Mouse (Mus musculus): ENCODE measurements around the gene Lrrtm3.

The Lrrtm3 gene

GRCm38 (mm10) chr10:64089680-64090460, at the start of gene Lrrtm3:
Gene Lrrtm3 (minus strand): TSS chr10:64090277.
- no peak for DNase-seq (ENCODE audit: low read depth, low spot score)

- no peak for DNase-seq (ENCODE audit: low read depth, low spot score)
Measured at GRCm38 (mm10) chr10:64135481-64135880, 45.4 kb upstream of the Lrrtm3 start.

- DNase-seq (ENCODE audit: low read depth, low spot score), result no peak
Measured at GRCm38 (mm10) chr10:64133461-64133860, 43.4 kb upstream of the Lrrtm3 start.

GRCm38 (mm10) chr10:64130397-64131150, 40.5 kb upstream of the Lrrtm3 start:
- no peak for DNase-seq (ENCODE audit: low read depth, low spot score)

- no peak for DNase-seq (ENCODE audit: low read depth, low spot score)
Measured at GRCm38 (mm10) chr10:64118833-64119232, 28.8 kb upstream of the Lrrtm3 start.

GRCm38 (mm10) chr10:64115246-64115645, 25.2 kb upstream of the Lrrtm3 start:
- no peak for DNase-seq (ENCODE audit: low read depth, low spot score)

GRCm38 (mm10) chr10:64096532-64096931, 6.5 kb upstream of the Lrrtm3 start:
- no peak for DNase-seq (ENCODE audit: low read depth, low spot score)

GRCm38 (mm10) chr10:64088774-64089460, 1.2 kb downstream of the Lrrtm3 start:
- no peak for DNase-seq (ENCODE audit: low read depth, low spot score)

GRCm38 (mm10) chr10:64087936-64088773, 1.9 kb downstream of the Lrrtm3 start:
- DNase-seq (ENCODE audit: low read depth, low spot score), result no peak

- no peak for DNase-seq (ENCODE audit: low read depth, low spot score)
Measured at GRCm38 (mm10) chr10:64087521-64087920, 2.6 kb downstream of the Lrrtm3 start.

GRCm38 (mm10) chr10:64086567-64087391, 3.3 kb downstream of the Lrrtm3 start:
- no peak for DNase-seq (ENCODE audit: low read depth, low spot score)

GRCm38 (mm10) chr10:64086183-64086566, 3.9 kb downstream of the Lrrtm3 start:
- DNase-seq (ENCODE audit: low read depth, low spot score), result no peak

- DNase-seq (ENCODE audit: low read depth, low spot score), result no peak
Measured at GRCm38 (mm10) chr10:64084465-64084864, 5.6 kb downstream of the Lrrtm3 start.

- no peak for DNase-seq (ENCODE audit: low read depth, low spot score)
Measured at GRCm38 (mm10) chr10:64083813-64084212, 6.3 kb downstream of the Lrrtm3 start.

- no peak for DNase-seq (ENCODE audit: low read depth, low spot score)
Measured at GRCm38 (mm10) chr10:64082345-64082744, 7.7 kb downstream of the Lrrtm3 start.

- no peak for DNase-seq (ENCODE audit: low read depth, low spot score)
Measured at GRCm38 (mm10) chr10:64076410-64077052, 13.5 kb downstream of the Lrrtm3 start.

GRCm38 (mm10) chr10:64075944-64076343, 14.1 kb downstream of the Lrrtm3 start:
- DNase-seq (ENCODE audit: low read depth, low spot score), result no peak

GRCm38 (mm10) chr10:64063704-64064103, 26.4 kb downstream of the Lrrtm3 start:
- no peak for DNase-seq (ENCODE audit: low read depth, low spot score)

GRCm38 (mm10) chr10:64049946-64050345, 40.1 kb downstream of the Lrrtm3 start:
- no peak for DNase-seq (ENCODE audit: low read depth, low spot score)

GRCm38 (mm10) chr10:64049151-64049550, 40.9 kb downstream of the Lrrtm3 start:
- DNase-seq (ENCODE audit: low read depth, low spot score), result no peak
